9 mouse cellular contexts compared by ENCODE assay signal in genomic region chr19:4456227-4456626, GRCm38 (mm10). TPM values are rescaled to one million over a fixed set of nuclear protein-coding genes. Genes with fewer than 3 reads are reported as not detected.
A peak's percentile ranks its signal among the peaks of the same experiment; 100 is the strongest.
DNase-seq lines count a peak whose midpoint lies in the region; ATAC-seq and TF ChIP-seq lines count a peak whose summit lies in the region.
"Had no signal": no experiment of that assay in that cellular context is flagged by ENCODE, and none has a peak within 500 bp of the region (broad histone marks: within the 10 kb centered on the region; RNA-seq: fewer than 3 reads in every experiment).

No protein-coding gene starts in this region.

- H3K9me3 ChIP-seq in intestine, embryonic 14.5 days (ENCODE audit: control insufficient read depth, low read length), result no peaks in the 10 kb centered on the region
- H3K9me3 ChIP-seq in intestine, embryonic 16.5 days (ENCODE audit: control insufficient read depth, low read length), result no peaks in the 10 kb centered on the region
- H3K9me3 ChIP-seq in G1E (replicated peaks), result no peaks in the 10 kb centered on the region
- no peaks in the 10 kb centered on the region for H3K9me3 ChIP-seq in limb, embryonic 10.5 days (replicated peaks)
- H3K9me3 ChIP-seq in neural tube, embryonic 15.5 days (replicated peaks), result no peaks in the 10 kb centered on the region

- no peak overlapping the region for H3K27ac ChIP-seq in intestine, embryonic 14.5 days (ENCODE audit: low read depth)
- no peak overlapping the region for H3K27ac ChIP-seq in intestine, embryonic 16.5 days (ENCODE audit: low read length)
- no peak overlapping the region for H3K27ac ChIP-seq in limb, embryonic 10.5 days
- H3K27ac ChIP-seq in neural tube, embryonic 15.5 days (replicated peaks), result no peak overlapping the region

- 13% methylated on average over 11 of the region's 11 CpGs for WGBS in intestine, embryonic 14.5 days
- WGBS in intestine, embryonic 16.5 days, result 14% methylated on average over 11 of the region's 11 CpGs
- WGBS in limb, embryonic 10.5 days, result 10% methylated on average over 11 of the region's 11 CpGs
- 14% methylated on average over 11 of the region's 11 CpGs for WGBS in neural tube, embryonic 15.5 days

- H3K4me2 ChIP-seq in intestine, embryonic 14.5 days (ENCODE audit: low read length), result no peak overlapping the region
- H3K4me2 ChIP-seq in intestine, embryonic 16.5 days (ENCODE audit: low read depth, low read length), result no peak overlapping the region
- peak overlapping the region; percentile 11; the same call in 1 of the 2 replicates for H3K4me2 ChIP-seq in neural tube, embryonic 15.5 days

- H3K9ac ChIP-seq in intestine, embryonic 14.5 days (ENCODE audit: low read length), result no peak overlapping the region
- H3K9ac ChIP-seq in intestine, embryonic 16.5 days (ENCODE audit: low read depth, low read length), result no peak overlapping the region
- no peak overlapping the region for H3K9ac ChIP-seq in neural tube, embryonic 15.5 days (replicated peaks)

- TF ChIP-seq CTCF in G1E (IDR thresholded peaks at IDR 0.05; ENCODE audit: low read depth, low read length), result peak; percentile 73

- no peaks in the 10 kb centered on the region; the same call in 1 of the 2 replicates for H3K4me1 ChIP-seq in intestine, embryonic 14.5 days (replicated peaks; ENCODE audit: control insufficient read depth, insufficient read depth, low read length)
- no peaks in the 10 kb centered on the region for H3K4me1 ChIP-seq in intestine, embryonic 16.5 days (ENCODE audit: control insufficient read depth, insufficient read depth, low read length)
- H3K4me1 ChIP-seq in G1E (ENCODE audit: insufficient read depth, low read depth, low read length), result no peaks in the 10 kb centered on the region
- H3K4me1 ChIP-seq in limb, embryonic 10.5 days, result peaks cover 22% of the 10 kb centered on the region
- peaks cover 8% of the 10 kb centered on the region; the same call in 1 of the 2 replicates for H3K4me1 ChIP-seq in neural tube, embryonic 15.5 days

- H3K36me3 ChIP-seq in intestine, embryonic 14.5 days (ENCODE audit: control insufficient read depth, insufficient read depth, low read length), result no peaks in the 10 kb centered on the region
- no peaks in the 10 kb centered on the region for H3K36me3 ChIP-seq in intestine, embryonic 16.5 days (ENCODE audit: control insufficient read depth, insufficient read depth, low read length)
- H3K36me3 ChIP-seq in G1E (replicated peaks), result no peaks in the 10 kb centered on the region
- H3K36me3 ChIP-seq in limb, embryonic 10.5 days, result no peaks in the 10 kb centered on the region
- H3K36me3 ChIP-seq in neural tube, embryonic 15.5 days, result no peaks in the 10 kb centered on the region

- DNase-seq in intestine, embryonic 14.5 days (ENCODE audit: low spot score), result peak; percentile 85
- DNase-seq in G1E (ENCODE audit: low spot score), result peak; percentile 36
- peak; percentile 54 for DNase-seq in c-Kit-positive CD71-positive TER-119-positive erythroid progenitor cells, embryonic 14.5 days (ENCODE audit: low spot score)
- DNase-seq in limb, embryonic 10.5 days (ENCODE audit: low spot score), result peak; percentile 75
- DNase-seq in urinary bladder, postnatal 14 days (ENCODE audit: low spot score), result peak; percentile 58

- ATAC-seq in intestine, embryonic 14.5 days (replicated peaks; ENCODE audit: low FRiP score, low TSS enrichment, low read depth), result no peak
- ATAC-seq in intestine, embryonic 16.5 days, result no peak
- no peak for ATAC-seq in G1E (ENCODE audit: extremely low read depth, insufficient number of reproducible peaks, low FRiP score, poor library complexity, severe bottlenecking)
- peak; percentile 53 for ATAC-seq in granulocyte monocyte progenitor cell, adult 5-6 weeks (replicated peaks; ENCODE audit: poor library complexity, severe bottlenecking)
- no peak for ATAC-seq in neural tube, embryonic 15.5 days (ENCODE audit: low FRiP score)

- H3K4me3 ChIP-seq in intestine, embryonic 14.5 days (ENCODE audit: low read depth, low read length), result no peak overlapping the region
- H3K4me3 ChIP-seq in intestine, embryonic 16.5 days (ENCODE audit: low read length), result no peak overlapping the region
- H3K4me3 ChIP-seq in G1E (ENCODE audit: low read depth, low read length), result no peak overlapping the region
- H3K4me3 ChIP-seq in limb, embryonic 10.5 days, result no peak overlapping the region
- no peak overlapping the region for H3K4me3 ChIP-seq in neural tube, embryonic 15.5 days (replicated peaks)

- no peaks in the 10 kb centered on the region for H3K27me3 ChIP-seq in intestine, embryonic 14.5 days (replicated peaks; ENCODE audit: control insufficient read depth, insufficient read depth, low read length)
- no peaks in the 10 kb centered on the region for H3K27me3 ChIP-seq in intestine, embryonic 16.5 days (replicated peaks; ENCODE audit: control insufficient read depth, insufficient read depth, low read length)
- peaks cover 20% of the 10 kb centered on the region for H3K27me3 ChIP-seq in G1E (ENCODE audit: insufficient read depth, low read length)
- no peaks in the 10 kb centered on the region for H3K27me3 ChIP-seq in limb, embryonic 10.5 days (ENCODE audit: low read depth, poor library complexity, severe bottlenecking)
- H3K27me3 ChIP-seq in neural tube, embryonic 15.5 days (replicated peaks), result no peaks in the 10 kb centered on the region

RNA-seq across cellular contexts. Expression of gene Rhod, which starts 17.0 kb away (rescaled TPM):
- polyA plus RNA-seq in intestine, embryonic 14.5 days (2014; fragmentation: Nextera tagmentation; extraction: Ambion mirVana), result 22.1 and 30.9 TPM in 2 replicates
- polyA plus RNA-seq in intestine, embryonic 16.5 days (2015; fragmentation: Nextera tagmentation; extraction: Ambion mirVana), result 24.1 and 28.2 TPM in 2 replicates
- total RNA-seq in G1E (2014; fragmentation: Nextera tagmentation) (2.0 and 2.6 TPM in 2 replicates), G1E (2017) (6.0 and 7.8 TPM in 2 replicates)
- 1.1 and 1.6 TPM in 2 replicates for polyA plus RNA-seq in G1E (2012)
- 0.28 TPM in 1 of 2 replicates, not detected in the other for total RNA-seq in granulocyte monocyte progenitor cell, adult 5-6 weeks (2014; fragmentation: Nextera tagmentation)
- total RNA-seq in granulocyte monocyte progenitor cell, adult 5-6 weeks (2017), result not detected in 2 replicates
- 24.7 and 32.9 TPM in 2 replicates for polyA plus RNA-seq in limb, embryonic 10.5 days (2016; fragmentation: Nextera tagmentation; extraction: Ambion mirVana)
- 4.5 and 8.7 TPM in 2 replicates for polyA plus RNA-seq in neural tube, embryonic 15.5 days (2015; fragmentation: Nextera tagmentation; extraction: Ambion mirVana)

RNA-seq across cellular contexts. Expression of gene Syt12, which starts 21.0 kb away (rescaled TPM):
- 0.27 and 0.47 TPM in 2 replicates for polyA plus RNA-seq in intestine, embryonic 14.5 days (2014; fragmentation: Nextera tagmentation; extraction: Ambion mirVana)
- polyA plus RNA-seq in intestine, embryonic 16.5 days (2015; fragmentation: Nextera tagmentation; extraction: Ambion mirVana), result 0.34 and 0.36 TPM in 2 replicates
- total RNA-seq in G1E (2014; fragmentation: Nextera tagmentation), result not detected in 2 replicates
- total RNA-seq in G1E (2017), result 0.11 and 0.23 TPM in 2 replicates
- polyA plus RNA-seq in G1E (2012), result not detected in 2 replicates
- total RNA-seq in granulocyte monocyte progenitor cell, adult 5-6 weeks (2014; fragmentation: Nextera tagmentation), result not detected in 2 replicates
- not detected in 2 replicates for total RNA-seq in granulocyte monocyte progenitor cell, adult 5-6 weeks (2017)
- 0.53 and 0.95 TPM in 2 replicates for polyA plus RNA-seq in limb, embryonic 10.5 days (2016; fragmentation: Nextera tagmentation; extraction: Ambion mirVana)
- 8.8 TPM in 2 replicates for polyA plus RNA-seq in neural tube, embryonic 15.5 days (2015; fragmentation: Nextera tagmentation; extraction: Ambion mirVana)

RNA-seq across cellular contexts. Expression of gene 2010003K11Rik, which starts 42.2 kb away (rescaled TPM):
- polyA plus RNA-seq in intestine, embryonic 14.5 days (2014; fragmentation: Nextera tagmentation; extraction: Ambion mirVana), result not detected in 2 replicates
- 21.6 and 35.7 TPM in 2 replicates for polyA plus RNA-seq in intestine, embryonic 16.5 days (2015; fragmentation: Nextera tagmentation; extraction: Ambion mirVana)
- total RNA-seq in G1E (2014; fragmentation: Nextera tagmentation), result not detected in 2 replicates
- 0.11 TPM in 1 of 2 replicates, not detected in the other for total RNA-seq in G1E (2017)
- not detected in 2 replicates for polyA plus RNA-seq in G1E (2012)
- total RNA-seq in granulocyte monocyte progenitor cell, adult 5-6 weeks (2014; fragmentation: Nextera tagmentation), result not detected in 2 replicates
- not detected in 2 replicates for total RNA-seq in granulocyte monocyte progenitor cell, adult 5-6 weeks (2017)
- not detected in 2 replicates for polyA plus RNA-seq in limb, embryonic 10.5 days (2016; fragmentation: Nextera tagmentation; extraction: Ambion mirVana)
- polyA plus RNA-seq in neural tube, embryonic 15.5 days (2015; fragmentation: Nextera tagmentation; extraction: Ambion mirVana), result 0.17 TPM in 1 of 2 replicates, not detected in the other
- total RNA-seq: left cerebral cortex, postnatal 10 days had no signal

RNA-seq across cellular contexts. Expression of gene Pcx, which starts 54.0 kb away (rescaled TPM):
- polyA plus RNA-seq in intestine, embryonic 14.5 days (2014; fragmentation: Nextera tagmentation; extraction: Ambion mirVana), result 8.5 and 9.7 TPM in 2 replicates
- 16.6 and 17.7 TPM in 2 replicates for polyA plus RNA-seq in intestine, embryonic 16.5 days (2015; fragmentation: Nextera tagmentation; extraction: Ambion mirVana)
- 2.4 and 26.3 TPM in 2 replicates for total RNA-seq in G1E (2014; fragmentation: Nextera tagmentation)
- 2.2 and 2.5 TPM in 2 replicates for total RNA-seq in G1E (2017)
- 11.7 and 12.9 TPM in 2 replicates for polyA plus RNA-seq in G1E (2012)
- 0.95 and 4.0 TPM in 2 replicates for total RNA-seq in granulocyte monocyte progenitor cell, adult 5-6 weeks (2014; fragmentation: Nextera tagmentation)
- total RNA-seq in granulocyte monocyte progenitor cell, adult 5-6 weeks (2017), result 0.82 and 6.1 TPM in 2 replicates
- polyA plus RNA-seq in limb, embryonic 10.5 days (2016; fragmentation: Nextera tagmentation; extraction: Ambion mirVana), result 15.8 and 18.8 TPM in 2 replicates
- 29.5 and 31.5 TPM in 2 replicates for polyA plus RNA-seq in neural tube, embryonic 15.5 days (2015; fragmentation: Nextera tagmentation; extraction: Ambion mirVana)

RNA-seq across cellular contexts. Expression of gene Kdm2a, which starts 58.1 kb away (rescaled TPM):
- polyA plus RNA-seq in intestine, embryonic 14.5 days (2014; fragmentation: Nextera tagmentation; extraction: Ambion mirVana), result 51.7 and 56.7 TPM in 2 replicates
- 31.4 and 34.8 TPM in 2 replicates for polyA plus RNA-seq in intestine, embryonic 16.5 days (2015; fragmentation: Nextera tagmentation; extraction: Ambion mirVana)
- total RNA-seq in G1E (2014; fragmentation: Nextera tagmentation) (98.7 and 106 TPM in 2 replicates), G1E (2017) (70.2 and 73.9 TPM in 2 replicates)
- polyA plus RNA-seq in G1E (2012), result 46.1 and 48.4 TPM in 2 replicates
- total RNA-seq in granulocyte monocyte progenitor cell, adult 5-6 weeks (2014; fragmentation: Nextera tagmentation), result 62.9 and 96.0 TPM in 2 replicates
- 46.5 and 61.7 TPM in 2 replicates for total RNA-seq in granulocyte monocyte progenitor cell, adult 5-6 weeks (2017)
- 67.6 and 77.9 TPM in 2 replicates for polyA plus RNA-seq in limb, embryonic 10.5 days (2016; fragmentation: Nextera tagmentation; extraction: Ambion mirVana)
- 28.4 and 38.5 TPM in 2 replicates for polyA plus RNA-seq in neural tube, embryonic 15.5 days (2015; fragmentation: Nextera tagmentation; extraction: Ambion mirVana)

Comparison
In these comparisons a context has a peak if more than half of its experiments do, and no peak if none do; other contexts are left out.
1. RNA of gene 2010003K11Rik, which starts 42.2 kb away (polyA plus RNA-seq): 21.6 to 35.7 TPM in intestine, embryonic 16.5 days; 0.17 TPM in neural tube, embryonic 15.5 days, not detected in intestine, embryonic 14.5 days, not detected in G1E and not detected in limb, embryonic 10.5 days; every median in the first group is over 10 times any median in the second.
2. Peak in every context shown above with its lines, with median percentiles within 50 percentile points of each other: DNase-seq.